Mouse (Mus musculus) thymus, postnatal 10 days (tissue): ENCODE results near the gene Msx3.
A peak's percentile ranks its signal among the peaks of the same experiment; 100 is the strongest.

Experiments used
- DNase-seq, 2 experiments: peaks; one replicate each; pipeline ENCODE4 v3.0.0; 2021; ENCODE audit warnings: low spot score in 2 of 2

Gene Msx3

DNA sequence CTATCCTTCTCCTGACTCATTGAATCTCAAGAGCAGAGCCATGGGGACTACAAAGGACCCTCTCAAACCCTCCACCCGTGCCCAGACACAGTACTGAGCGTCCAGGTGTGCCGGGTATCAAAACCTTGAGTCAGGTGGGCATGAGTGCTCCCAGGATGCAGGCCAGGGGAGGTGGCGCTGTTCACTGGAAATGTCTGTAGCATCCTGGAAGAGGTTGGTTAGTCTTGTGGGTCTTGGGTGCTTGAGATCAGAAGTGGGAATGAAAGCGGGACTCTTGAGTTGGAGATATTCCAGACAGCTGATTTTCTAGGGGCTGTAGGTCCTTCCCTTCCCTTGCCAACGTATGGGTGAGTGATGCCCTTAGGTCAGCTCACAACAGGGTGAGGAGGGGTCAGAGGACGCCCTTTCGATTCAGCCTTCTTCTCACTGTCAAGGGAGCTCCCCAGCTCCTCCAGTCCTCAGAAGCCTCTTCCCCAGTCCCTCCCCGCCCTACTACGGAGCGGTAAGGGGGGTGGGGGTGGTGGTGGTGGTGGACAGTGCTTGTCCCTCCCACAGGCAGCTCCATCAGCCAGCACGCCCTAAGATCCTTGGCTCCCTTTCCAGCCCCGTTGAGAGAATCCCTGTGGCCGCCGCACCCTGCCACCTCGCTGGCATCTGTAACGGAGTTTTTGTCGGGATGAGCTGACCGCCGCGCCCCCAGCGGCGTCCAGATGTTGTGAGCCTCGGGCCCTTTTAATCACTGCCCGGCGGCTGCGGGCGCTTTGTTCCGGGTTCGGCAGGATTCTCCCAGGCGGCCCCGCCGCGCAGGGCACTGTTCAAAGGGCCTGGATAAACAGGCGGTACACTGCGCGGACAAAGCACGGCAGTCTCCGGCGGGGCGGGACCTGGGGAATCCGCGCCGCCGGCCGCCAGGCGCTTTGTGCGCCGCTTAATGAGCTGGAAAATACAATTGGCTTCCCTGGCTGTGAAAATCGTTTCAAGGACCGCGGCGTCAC lies 8.8 kb upstream of the Msx3 start:
- DNase-seq, result no peak

DNA sequence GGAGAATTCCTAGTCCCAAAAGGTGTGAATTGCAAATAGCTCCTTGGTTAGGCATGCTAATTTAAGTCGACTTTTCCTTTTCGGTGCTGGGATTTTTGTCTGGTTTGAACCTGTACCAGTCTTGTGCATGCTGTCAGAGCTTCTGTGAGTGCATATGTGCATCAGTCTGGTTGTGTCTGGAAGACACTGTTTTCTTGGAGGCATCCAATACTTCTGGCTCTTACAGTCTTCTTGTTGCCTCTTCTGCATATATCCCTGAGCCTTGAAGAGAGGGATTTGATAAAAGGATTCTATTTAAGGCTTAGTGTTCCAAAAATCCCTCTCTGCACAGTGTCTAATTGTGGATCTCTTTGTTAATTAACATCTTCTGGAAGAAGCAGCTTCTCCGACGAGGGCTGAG lies 5.2 kb upstream of the Msx3 start:
- no peak for DNase-seq

DNA sequence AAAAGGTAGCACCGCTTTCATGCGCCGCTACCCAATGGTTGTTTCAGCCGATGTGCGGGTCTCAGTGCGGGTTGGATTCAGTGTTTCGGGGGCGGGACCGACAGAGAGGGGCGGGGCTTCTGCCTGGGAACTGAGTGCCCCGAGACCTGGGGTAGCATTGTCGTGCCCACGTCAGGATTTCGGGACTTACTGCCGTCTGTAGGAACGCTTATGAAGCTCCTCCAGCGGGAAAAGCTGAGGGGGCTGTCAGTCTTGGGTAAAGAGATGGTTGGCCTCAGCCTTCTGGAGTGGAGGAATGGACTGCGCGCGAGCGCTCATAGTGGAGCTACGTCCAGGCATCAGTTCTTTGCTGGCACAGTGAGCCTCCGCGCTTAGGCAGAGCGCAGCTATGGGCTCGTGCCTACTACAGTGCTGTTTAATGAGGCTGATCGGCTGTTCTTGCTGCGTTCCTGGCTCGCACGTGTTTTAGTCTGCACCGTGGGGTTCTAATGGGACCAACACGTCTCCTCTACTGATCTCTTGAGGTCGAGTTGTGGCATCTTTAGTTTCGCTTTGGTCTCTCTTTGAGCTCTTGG lies 313 bp upstream of the Msx3 start:
- DNase-seq, result no peak

DNA sequence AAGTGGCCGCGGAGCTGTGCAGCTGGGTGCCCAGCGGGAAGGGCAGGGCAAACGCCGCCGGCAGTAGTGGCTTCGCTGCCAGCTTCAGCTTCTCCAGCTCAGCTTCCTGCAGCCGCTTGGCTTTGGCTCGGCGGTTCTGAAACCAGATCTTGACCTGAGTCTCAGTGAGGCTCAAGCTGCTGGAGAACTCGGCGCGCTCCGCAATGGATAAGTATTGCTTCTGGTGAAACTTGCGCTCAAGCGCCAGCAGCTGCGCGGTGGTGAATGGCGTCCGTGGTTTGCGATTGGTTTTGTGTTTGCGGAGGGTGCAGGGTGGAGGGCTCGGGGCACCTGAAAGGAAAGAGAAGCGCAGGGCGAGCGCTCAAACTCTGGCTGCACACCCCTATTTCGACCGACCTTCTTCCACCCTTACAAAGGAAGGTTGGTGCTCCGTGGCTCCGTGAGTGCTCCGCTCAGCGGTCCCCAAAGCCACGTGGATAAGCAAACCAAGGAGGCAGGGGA lies 1.0 kb downstream of the Msx3 start:
- no peak for DNase-seq

DNA sequence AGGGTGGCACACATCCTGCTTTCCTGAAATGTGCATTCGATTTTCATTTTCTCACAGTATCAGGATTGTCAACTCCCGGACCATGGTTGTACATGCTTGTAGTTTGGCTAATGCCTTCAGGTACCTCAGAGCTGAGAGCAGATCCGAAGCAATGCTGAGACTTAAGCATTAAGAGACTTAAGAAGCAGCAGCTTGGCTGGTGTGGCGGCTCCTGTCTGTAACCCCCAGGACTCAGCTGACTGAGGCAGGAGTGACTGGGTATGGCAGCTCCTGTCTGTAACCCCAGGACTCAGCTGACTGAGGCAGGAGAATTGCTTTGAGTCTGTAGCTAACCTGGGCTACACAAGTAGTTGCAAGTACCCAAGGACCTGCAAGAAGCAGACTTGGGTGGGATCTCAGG lies 3.3 kb downstream of the Msx3 start:
- DNase-seq, result no peak

DNA sequence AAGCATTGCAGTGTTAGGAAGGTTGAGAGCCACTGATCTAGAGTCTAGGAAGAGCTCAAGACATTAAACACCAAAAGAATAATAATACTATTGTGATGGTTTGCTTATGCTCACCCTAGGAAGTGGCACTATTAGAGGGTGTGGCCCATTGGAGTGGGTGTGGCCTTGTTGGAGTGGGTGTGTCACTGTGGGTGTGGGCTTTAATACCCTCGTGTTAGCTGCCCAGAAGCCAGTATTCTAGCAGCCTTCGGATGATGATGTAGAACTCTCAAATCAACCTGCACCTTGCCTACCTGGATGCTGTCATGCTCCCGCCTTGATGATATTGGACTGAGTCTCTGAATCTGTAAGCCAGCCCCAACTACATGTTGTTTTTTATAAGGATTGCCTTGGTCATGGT lies 6.2 kb downstream of the Msx3 start:
- DNase-seq, result no peak

DNA sequence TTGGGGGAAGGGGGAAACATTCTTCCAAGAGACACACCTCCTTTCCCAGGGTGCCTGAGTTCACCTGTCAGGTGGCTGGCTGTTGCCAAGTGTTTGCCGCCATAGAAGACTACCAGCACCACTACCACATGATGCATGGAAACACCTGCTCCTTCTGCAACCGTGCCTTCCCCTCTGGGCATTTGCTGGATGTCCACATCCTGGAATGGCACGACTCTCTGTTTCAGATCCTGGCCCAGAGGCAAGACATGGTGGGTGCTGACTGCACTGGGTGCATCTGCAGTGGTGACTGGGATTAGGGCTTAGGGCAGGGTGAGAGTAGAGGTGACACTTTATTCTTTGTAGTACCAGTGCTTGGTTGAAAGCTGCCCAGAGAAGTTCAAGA lies 11.7 kb downstream of the Msx3 start:
- no peak for DNase-seq

DNA sequence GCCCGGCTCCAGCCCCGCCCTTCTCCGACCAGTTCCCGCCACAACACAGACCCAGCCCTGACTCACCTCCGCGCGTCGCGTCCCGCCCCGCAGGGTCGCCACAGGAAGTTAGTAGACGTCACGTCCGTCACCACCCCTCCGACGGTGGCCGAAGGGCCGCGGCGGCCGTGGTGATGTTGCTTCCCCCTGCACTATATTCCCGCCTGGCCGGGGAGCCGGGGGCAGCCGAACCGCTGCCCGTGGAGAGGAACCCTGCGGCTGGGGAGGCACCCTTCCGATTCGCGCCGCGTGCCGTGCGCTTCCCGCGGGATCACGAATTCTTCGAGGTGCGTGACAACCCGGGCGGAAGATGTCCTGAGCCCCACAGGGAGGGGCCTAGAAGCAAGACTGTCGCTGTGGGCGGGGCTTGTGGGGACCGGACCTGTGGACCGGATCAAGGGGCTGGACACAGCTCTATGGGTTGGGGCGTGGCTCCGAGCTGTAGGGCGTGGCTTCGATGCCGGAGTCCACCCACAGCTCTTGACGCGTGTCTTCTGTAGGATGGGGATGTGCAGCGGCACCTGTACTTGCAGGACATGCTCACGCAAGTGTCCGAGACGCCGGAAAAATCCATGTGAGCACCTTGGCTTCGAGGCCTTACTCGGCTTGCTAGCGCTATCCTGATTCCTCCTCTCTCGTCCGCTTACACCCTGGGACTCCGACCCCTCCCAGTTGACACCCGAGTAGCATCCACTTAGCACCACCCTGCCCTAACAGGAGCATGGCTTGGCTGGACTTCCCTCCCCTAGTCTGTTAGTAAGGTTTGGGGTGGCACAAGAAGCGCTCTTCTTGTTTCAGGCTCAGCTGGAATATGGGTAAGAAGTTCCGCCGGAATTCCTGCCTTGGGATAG lies 12.4 kb downstream of the Msx3 start, which contains the start of the genes Zfp511 and Tubgcp2:
Gene Zfp511 (plus strand): TSS at position 111 of the 890 bp plus-strand sequence.
Gene Tubgcp2 (minus strand): TSS at position 389 of the 890 bp plus-strand sequence.
- peak; percentile 76 to 77 for DNase-seq

DNA sequence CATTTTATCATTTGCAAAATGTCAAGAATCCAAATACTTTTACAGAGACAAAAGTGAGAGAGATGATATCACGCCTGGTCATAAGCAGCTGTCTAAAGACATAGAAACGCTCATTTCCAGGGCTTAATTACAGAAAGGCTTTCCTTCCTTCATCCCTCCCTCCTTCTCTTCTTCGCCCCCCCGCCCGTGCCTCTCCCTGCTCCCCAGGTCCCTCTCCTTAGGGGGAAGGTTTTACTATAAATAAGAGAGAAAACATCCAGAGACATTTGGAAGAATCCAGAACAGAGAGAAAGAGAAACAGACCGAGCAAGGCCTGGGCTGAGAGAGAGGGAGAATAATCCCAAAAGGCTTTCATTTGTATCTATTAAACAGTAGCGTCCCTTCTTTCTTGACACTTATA lies 13.4 kb downstream of the Msx3 start:
- DNase-seq, result no peak

DNA sequence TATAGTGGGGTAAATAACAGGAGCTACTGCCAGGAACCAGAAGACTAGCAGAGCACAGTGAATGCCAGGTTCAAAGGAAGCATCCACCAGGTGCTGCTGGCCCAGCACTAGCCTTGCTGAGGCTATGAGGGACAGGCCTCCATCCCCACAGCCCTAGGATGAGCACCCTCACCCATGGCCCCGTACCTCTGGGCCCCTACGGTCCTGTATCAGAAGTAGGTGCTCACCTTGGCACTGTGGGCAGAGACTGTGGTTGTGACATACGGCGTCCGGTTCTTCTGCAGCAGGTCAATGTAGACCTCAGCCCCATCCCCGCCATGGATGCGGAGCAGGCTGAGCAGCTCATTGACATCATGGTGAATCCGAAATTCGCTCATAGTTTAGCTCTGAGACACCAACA lies 15.5 kb downstream of the Msx3 start:
- DNase-seq, result no peak

DNA sequence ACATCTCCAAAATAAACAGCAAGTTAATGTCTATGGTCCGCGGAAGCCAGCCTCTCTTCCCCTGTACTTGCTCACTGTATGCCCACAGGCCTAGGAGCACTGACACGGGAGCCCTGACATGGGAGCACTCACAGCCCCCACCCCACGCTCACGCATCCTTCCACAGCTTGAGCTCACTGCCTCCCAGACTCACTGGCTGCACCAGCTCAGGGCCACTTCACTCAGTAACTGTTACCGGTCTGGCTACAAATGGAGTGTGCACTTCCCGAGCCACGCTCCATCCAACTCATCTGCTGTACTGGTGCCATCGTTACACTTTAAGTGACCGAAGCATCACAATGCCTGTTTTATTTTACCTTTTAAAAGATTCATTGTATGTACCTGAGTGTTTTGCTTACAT lies 16.5 kb downstream of the Msx3 start:
- no peak for DNase-seq

DNA sequence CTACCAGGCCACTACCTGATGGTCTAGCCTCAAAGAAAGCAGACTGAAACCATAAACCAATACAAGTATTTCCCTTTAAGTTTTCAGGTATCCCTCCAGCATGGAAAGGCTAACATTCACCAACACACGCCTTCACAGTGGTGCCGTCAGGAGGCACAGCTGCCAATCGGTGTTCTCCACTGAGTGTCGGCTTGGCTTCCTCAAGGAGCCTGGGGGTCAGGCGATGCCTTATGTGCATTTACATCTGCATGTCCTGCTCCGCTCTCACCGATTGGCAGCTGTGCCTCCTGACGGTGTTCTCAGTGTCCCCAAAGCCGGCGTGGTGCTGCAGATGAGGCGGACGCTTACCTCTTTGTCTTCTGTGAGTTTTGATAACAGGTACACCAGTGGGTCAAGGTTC lies 17.1 kb downstream of the Msx3 start:
- DNase-seq, result no peak

DNA sequence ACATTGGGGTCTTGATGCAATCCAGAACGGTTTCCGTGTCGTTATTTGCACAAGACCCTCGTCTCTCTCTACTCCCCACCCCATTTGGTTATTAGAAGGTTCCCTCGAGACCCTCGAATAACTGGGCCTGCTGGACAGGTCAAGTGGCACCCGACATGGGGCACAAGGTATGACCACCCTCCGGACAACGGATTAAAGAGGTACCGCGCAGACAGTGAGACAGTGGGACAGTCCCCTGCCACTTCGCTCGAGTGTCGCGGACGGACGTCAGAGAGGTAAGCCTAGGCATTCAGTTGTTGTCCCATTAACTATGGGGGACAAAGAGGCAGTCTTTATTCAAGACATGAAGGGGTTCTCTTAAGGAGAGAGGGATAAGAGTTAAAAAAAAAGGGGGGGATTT lies 37.6 kb downstream of the Msx3 start:
- DNase-seq, result no peak

DNA sequence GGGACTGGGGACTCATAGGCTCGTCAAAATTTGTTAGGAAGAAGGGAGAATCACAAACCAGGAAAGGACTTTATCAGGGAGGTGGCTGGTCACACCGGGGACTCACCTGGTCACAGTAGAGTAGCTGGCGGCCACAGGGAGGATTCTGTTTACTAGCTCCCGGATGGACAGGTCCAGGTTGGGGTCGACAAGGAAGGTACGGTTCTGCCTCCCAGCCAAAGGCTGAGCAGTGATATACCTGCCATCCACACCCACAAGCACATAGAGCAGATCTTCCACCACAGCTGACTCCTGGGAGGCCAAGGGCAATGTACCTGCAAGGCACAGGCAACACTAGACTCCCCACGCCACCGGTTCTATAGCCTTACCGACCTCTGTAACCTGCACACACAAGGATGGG lies 41.1 kb downstream of the Msx3 start:
- no peak for DNase-seq

DNA sequence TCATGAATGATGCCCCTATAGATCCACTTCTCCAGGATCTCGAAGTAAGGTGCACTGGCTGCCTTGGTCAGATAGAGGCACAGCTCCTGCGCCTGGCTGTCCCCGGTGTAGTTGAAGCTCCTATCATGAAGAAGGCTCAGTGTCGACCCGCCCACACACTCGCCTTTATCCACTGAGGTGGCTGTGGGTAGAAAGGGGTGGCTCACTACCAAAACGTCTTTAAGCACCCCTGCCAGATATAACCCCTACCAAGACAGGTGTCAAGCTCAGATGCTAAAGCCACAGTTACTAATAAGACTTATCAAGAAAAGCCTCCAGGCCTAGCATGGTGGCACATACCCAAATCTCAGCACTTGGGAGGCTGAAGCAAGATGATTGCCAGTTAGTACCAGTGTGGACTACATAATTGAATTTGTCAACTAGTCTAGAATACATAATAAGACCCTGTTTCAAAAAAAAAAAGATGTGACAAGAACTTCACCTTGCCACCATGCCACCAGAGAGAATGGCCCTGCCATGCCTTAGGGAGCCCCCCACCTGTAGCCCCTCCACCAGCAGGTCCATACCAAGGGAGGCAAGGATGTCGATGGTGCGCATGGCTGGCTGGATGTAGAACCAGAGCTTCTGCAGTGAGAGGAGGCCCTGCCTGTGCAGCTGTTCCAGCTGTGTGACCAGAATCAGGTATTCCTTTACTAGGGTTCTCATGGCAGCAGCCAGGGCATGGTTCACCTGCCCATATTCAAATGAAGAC lies 41.9 kb downstream of the Msx3 start:
- no peak for DNase-seq

DNA sequence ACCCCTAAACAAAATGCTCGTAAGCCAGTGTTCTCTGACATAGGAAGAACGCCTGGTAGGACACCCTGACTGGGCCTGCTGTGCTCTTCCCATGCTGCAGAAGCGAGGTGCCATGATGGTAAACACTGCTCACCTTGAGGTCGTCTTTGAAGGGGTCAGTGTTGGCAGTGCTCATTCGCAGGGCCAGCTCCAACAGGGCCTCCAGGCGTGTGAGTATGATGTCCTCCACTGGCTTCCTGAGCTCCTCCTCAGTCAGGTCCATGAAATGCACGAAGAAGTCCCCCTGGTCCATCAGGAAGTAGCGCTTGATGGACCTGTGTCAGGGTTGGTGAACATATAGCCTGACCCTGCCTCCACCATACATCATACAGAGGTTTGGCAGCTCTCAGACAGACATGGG lies 44.2 kb downstream of the Msx3 start:
- DNase-seq, result no peak

DNA sequence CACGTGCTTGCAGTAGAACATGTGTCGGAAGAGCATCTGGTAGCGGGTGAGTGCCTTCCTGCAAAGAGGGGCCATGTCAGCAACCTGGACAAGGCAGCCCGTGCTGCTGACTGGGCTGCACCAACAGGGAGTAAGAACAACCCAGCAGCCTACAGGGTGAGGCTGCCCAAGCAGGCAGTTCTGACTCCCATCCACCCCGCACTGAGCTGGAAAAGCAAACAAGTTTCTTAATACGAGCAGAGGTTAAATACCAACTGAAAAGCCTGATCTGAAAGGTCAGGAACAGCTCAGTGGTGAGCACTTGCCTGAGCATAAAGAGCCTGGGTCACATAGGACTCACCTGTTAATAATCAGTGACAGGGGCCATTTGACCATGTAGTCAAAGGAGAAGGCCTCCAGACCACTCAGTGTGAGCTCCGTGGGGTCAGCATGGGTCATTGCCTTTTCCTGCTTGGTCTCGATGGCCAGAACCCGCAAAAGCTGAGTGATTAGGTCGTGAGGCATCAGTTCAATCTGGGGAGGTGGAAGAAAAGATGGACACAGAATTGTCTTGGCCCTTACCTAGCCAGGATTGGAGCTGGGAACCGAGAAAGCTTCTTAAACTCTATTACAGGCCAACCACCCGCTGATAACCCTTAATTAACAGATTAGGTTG lies 47.7 kb downstream of the Msx3 start:
- DNase-seq, result no peak

DNA sequence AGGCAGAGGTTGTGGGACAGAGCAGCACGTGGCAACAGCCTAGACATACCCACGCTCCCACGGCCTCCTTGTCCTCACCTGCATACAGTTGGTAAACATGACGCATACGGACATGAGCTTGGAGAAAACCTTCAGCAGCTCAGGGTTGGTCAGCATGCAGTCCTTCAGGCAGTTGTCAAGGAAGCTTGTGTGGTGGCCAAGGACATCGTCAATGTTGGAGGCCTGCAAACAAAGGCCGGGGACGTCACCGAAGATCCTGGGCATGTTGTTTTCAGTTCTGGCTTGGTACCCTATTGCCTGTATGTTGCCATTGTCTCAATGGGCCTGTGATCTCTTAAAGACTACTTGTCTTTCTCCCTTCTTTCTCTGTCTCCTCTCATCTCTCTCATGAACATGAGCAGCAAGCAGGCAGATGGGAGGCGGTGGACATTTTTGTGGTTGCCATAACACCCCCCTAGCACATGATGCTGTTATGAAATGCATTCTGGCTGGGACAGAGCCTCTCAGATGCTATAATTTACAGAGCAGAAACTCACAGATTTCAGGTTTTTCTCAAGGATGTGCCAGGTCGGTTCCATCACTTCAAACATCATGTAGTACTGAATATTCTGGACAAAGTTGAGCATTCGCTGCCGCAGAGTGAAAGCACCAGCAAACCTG lies 50.1 kb downstream of the Msx3 start:
- DNase-seq, result no peak
